Mouse (Mus musculus) spleen, adult 2 months (tissue): ENCODE measurements around the gene Maml2. TPM values are rescaled to one million over a fixed set of nuclear protein-coding genes. Genes with fewer than 3 reads are reported as not detected.

Source experiments
- DNase-seq, 2 experiments: peaks; one replicate each; pipeline versions ENCODE4 v3.0.0 to v3.0.0-alpha.2; 2012 to 2021; ENCODE audit warnings: low spot score in 2 of 2, low read depth in 1 of 2
- H3K27ac ChIP-seq: fragments of 200-500 bp; 2 replicates; pipeline ENCODE4 v1.5.1; 2012; ENCODE audit warnings: low read length, inconsistent platforms; ENCODE audit not compliant: insufficient read depth
- H3K27me3 ChIP-seq: fragments of 200-500 bp; 2 replicates; pipeline ENCODE4 v1.6.1; 2012; ENCODE audit warnings: mild to moderate bottlenecking, moderate library complexity, low read length, inconsistent platforms; ENCODE audit not compliant: control insufficient read depth, insufficient read depth
- H3K36me3 ChIP-seq: fragments of 200-500 bp; 2 replicates; pipeline ENCODE4 v1.6.1; 2012; ENCODE audit warnings: mild to moderate bottlenecking, low read length, inconsistent platforms; ENCODE audit not compliant: control insufficient read depth, insufficient read depth
- H3K4me1 ChIP-seq: fragments of 200-500 bp; 2 replicates; pipeline ENCODE4 v1.6.1; 2011; ENCODE audit warnings: inconsistent platforms; ENCODE audit not compliant: control insufficient read depth, insufficient read depth, insufficient read length
- H3K4me3 ChIP-seq: fragments of 200-500 bp; 2 replicates; pipeline ENCODE4 v1.5.1; 2011; ENCODE audit warnings: mild to moderate bottlenecking, inconsistent platforms; ENCODE audit not compliant: insufficient read depth, insufficient read length; ENCODE audit errors: extremely low read depth
- CTCF ChIP-seq: fragments of 200-500 bp; IDR thresholded peaks from 2 replicates; pipeline ENCODE4 v1.5.1; 2011; ENCODE audit warnings: mild to moderate bottlenecking, inconsistent platforms; ENCODE audit not compliant: insufficient read depth, insufficient read length, insufficient replicate concordance; ENCODE audit errors: extremely low read depth
- POLR2A ChIP-seq: fragments of 200-500 bp; IDR thresholded peaks from 2 replicates; pipeline ENCODE4 v1.6.1; 2011; ENCODE audit warnings: low read depth, low read length, inconsistent platforms
- WGBS: fragments of 180-500 bp; shearing (Covaris S2); methylation state at CpG from one replicate; pipeline ENCODE4 v1.1.7; 2018; 5-methylcytosine and 5-hydroxymethylcytosine counted together
- polyA plus RNA-seq: library from polyadenylated mRNA; depleted of rRNA; stranded (reverse); fragments of >200 nt; gene quantifications from 2 replicates; pipeline ENCODE4 v1.2.3, GENCODE M21; 2012

Maml2 gene
- polyA plus RNA-seq, 1 experiment, result 9.4 TPM

DNA sequence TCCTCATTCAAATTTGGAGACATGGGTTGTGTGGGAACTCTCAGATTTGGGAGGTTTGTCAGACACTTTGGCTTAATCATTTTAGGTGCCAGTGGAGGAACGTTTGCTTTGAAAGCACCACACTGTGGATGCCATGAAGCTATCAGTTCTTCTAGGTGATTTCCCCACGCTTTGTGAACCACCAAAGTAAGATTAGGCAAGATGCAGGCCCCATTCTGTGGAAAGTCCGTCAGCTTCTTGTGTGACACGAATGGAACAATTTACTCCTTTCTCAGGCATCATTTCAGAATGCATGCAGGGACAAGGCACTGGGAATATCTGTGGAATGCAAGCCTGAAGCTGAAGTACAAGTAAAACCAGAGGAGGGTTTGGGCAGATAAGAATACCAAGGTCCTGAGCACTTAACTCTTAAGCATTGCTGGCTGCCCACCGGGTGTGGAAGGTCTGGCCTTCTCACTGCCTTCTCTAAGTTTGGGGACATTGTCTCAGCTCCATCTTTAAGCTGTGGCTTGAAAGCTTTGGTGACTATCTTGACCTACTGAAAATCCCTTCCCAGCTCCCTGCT is 23.1 kb downstream of the Maml2 start:
- Histone ChIP-seq H3K36me3 (no peaks in the 10 kb centered on the region; the same call in 1 of the 2 replicates), H3K27ac (no peak overlapping the region), H3K4me3 (no peak overlapping the region), H3K4me1 (peaks cover 27% of the 10 kb centered on the region; the same call in 1 of the 2 replicates), H3K27me3 (no peaks in the 10 kb centered on the region)
- DNase-seq, result no peak
- 66% methylated on average over 5 of the region's 5 CpGs for WGBS
- no peak for TF ChIP-seq CTCF
- no peak for TF ChIP-seq POLR2A

DNA sequence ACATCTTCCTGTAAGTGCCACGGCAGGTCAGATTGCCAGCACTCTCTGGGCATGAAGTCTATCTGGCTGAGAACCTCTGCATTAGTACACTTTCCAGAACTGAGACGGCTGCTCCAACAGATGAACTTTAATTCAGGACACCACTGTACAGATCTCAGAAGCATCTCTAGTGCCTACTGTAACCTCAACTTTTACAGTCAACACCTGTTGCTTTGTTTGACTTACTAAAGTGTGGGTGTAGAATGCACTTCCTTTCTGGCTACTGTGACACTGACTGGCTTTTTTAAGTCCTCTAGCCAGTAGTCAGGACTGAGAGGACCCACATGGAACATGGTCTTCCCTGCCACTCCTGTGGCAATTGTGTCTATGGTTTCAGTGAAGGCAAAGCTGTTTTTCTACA is 25.3 kb downstream of the Maml2 start:
- Histone ChIP-seq H3K4me1 (peaks cover 27% of the 10 kb centered on the region; the same call in 1 of the 2 replicates), H3K4me3 (no peak overlapping the region), H3K36me3 (no peaks in the 10 kb centered on the region), H3K27me3 (no peaks in the 10 kb centered on the region), H3K27ac (peak overlapping the region; percentile 74)
- no peak for DNase-seq
- no peak for TF ChIP-seq POLR2A
- no peak for TF ChIP-seq CTCF
- 19% methylated on average over 2 of the region's 2 CpGs for WGBS

DNA sequence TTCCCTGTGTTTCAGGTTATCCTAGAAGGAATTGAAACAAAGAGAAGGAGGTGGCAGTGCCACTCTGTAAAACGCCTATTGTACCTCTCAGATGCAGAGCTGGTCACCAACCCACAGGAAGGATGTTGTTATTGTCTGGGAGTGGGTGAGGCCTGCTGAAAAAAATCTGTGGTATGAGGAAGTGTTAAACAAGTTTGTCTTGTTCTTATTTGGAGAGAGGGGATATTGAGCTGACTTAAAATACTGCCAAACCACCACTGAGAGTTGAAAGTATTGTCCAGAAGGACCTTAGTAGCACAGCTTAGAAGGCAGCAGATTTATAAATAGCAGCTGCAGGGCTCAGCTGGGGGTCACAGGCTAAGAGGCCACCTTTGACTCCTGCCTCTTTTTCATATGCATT is 25.9 kb downstream of the Maml2 start:
- 0% methylated on average over 1 of the region's 1 CpGs for WGBS
- Histone ChIP-seq H3K27me3 (no peaks in the 10 kb centered on the region), H3K27ac (peak overlapping the region; percentile 74), H3K4me1 (peaks cover 27% of the 10 kb centered on the region; the same call in 1 of the 2 replicates), H3K4me3 (no peak overlapping the region), H3K36me3 (no peaks in the 10 kb centered on the region)
- no peak for TF ChIP-seq CTCF
- no peak for TF ChIP-seq POLR2A
- peak in 1 of 2 experiments; percentile 36 for DNase-seq

DNA sequence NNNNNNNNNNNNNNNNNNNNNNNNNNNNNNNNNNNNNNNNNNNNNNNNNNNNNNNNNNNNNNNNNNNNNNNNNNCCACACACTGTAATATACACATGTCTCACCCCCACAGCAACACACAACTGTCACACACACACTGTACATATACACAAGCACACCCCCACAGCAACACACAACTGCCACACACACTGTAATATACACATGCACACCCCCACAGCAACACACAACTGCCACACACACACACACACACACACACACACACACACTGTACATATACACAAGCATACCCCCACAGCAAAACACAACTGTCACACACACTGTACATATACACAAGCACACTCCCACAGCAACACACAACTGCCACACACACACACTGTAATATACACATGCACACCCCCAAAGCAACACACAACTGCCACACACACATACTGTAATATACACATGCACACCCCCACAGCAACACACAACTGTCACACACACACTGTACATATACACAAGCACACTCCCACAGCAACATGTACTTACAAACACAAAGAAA is 116.5 kb downstream of the Maml2 start:
- H3K36me3 ChIP-seq, result no peaks in the 10 kb centered on the region

DNA sequence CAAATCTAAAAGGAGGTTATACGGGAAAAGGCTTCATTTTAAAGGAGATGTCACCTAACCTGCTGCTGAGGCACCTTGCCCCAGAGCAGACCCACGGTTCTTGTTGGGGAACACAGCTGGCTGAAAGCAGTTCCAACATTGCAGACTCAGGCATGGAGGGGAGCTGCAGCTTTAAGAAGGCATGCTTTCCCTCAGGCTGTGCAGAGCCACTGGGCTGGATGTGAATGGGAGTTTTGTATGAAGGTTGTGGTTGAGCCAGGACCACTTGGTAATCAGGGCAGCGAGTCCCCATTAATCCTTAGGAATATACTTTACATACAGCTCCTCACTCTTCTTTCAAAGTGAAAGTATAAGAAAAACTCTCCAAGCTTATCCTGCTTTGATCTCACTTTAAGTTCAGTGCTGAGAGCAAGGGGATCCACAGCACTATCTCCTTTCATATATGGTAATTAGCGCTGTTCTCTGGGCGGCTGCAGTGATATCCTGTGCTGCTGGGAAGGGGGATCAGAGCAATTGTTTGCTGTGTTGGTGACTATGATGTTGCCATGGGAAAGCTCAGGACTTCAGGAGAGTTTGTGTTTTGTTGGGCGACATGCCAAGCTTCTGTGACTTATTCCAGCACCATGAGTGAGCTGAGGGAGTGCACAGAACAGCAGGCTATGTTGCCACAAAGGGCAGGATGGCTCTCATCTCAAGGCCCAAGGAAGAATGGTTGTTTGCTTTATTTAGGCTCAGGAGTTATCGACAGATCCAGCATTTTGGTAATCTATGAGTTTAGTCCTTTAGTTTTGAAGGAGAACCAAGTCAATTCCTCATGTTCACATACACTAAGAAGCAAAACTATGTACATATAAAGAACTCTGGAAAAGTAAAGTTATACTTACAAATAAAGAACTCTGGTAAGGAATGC is 127.5 kb downstream of the Maml2 start:
- no peak for DNase-seq
- Histone ChIP-seq H3K27me3 (no peaks in the 10 kb centered on the region), H3K4me3 (no peak overlapping the region), H3K4me1 (peaks cover 10% of the 10 kb centered on the region), H3K36me3 (no peaks in the 10 kb centered on the region), H3K27ac (peak overlapping the region; percentile 32; the same call in 1 of the 2 replicates)
- WGBS, result 69% methylated on average over 7 of the region's 7 CpGs
- no peak for TF ChIP-seq CTCF
- no peak for TF ChIP-seq POLR2A

More for the DNA sequence above, 116.5 kb downstream of the Maml2 start:
- Histone ChIP-seq H3K4me1 (no peaks in the 10 kb centered on the region), H3K27ac (no peak overlapping the region), H3K27me3 (no peaks in the 10 kb centered on the region), H3K4me3 (no peak overlapping the region)
- no peak for DNase-seq
- no peak for TF ChIP-seq POLR2A
- TF ChIP-seq CTCF, result no peak

DNA sequence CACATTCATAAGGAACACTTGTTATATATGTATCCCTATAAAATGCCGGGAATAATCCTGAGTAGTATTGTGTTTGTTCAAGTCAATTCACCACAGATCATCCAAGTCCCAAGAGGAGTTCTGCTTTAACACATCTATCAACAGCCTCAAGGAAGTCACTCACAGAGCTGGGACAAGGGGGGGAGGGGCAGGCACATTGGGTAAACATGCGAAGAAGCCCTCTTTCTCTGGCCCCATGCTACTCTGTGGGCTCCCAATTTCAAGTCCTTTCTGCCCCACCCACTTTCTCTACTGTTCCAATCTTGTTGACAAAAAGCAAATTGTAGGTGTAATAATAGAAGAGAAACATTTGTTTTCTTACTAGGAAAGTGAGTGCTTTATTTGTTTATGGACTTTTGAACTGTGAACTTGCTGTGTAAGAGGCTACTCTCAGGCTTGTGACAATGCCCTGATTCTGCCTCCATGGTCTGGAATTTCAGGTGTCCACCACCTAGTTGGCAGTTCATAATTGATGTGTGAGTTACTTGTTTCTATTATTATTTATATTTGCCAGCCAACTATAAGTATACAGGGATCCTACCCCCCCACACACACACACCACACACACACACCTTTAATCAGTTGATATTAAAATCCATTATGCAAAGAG is 131.8 kb downstream of the Maml2 start:
- WGBS, result 85% methylated on average over 2 of the region's 2 CpGs
- Histone ChIP-seq H3K36me3 (no peaks in the 10 kb centered on the region), H3K4me1 (peaks cover 10% of the 10 kb centered on the region), H3K4me3 (no peak overlapping the region), H3K27ac (no peak overlapping the region), H3K27me3 (no peaks in the 10 kb centered on the region)
- no peak for DNase-seq
- TF ChIP-seq CTCF, result no peak
- TF ChIP-seq POLR2A, result no peak

DNA sequence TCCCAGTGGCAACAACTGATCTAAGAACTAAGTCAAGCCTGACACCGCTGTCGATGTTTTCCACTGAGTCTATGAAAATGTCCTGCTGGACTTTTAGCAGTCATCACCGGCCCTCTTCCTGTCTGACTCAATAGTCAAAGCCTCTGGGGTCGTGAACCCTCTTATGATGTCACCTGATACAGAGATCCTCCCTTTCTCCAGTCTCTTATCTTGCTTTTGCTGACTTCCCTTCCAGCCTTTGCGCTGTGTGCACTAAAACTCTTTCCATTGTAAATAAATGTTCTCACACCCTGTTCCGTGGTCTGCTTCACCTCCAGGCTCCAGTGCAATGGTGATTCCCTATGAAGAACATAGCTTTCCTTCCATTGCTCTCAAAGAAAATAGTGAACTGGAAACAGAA is 132.5 kb downstream of the Maml2 start:
- DNase-seq, result no peak
- Histone ChIP-seq H3K4me1 (peaks cover 8% of the 10 kb centered on the region), H3K27ac (no peak overlapping the region), H3K36me3 (no peaks in the 10 kb centered on the region), H3K4me3 (no peak overlapping the region), H3K27me3 (no peaks in the 10 kb centered on the region)
- TF ChIP-seq CTCF (no peak), POLR2A (no peak)
- 65% methylated on average over 6 of the region's 6 CpGs for WGBS
